Mouse (Mus musculus): ENCODE results near the gene Il11ra1. TPM values are rescaled to one million over a fixed set of nuclear protein-coding genes. Genes with fewer than 3 reads are reported as not detected.
"Not testable (repeated sequence)": the region's sequence is repeated elsewhere in the genome, so short reads cannot be mapped to it uniquely, and the experiment has no call there.

Gene Il11ra1
- polyA plus RNA-seq, 1 experiment from 2014 or later, result 129 TPM

GRCm38 (mm10) chr4:41688562-41688961 is 11.2 kb upstream of the Il11ra1 start:
- H3K9me3 ChIP-seq (ENCODE audit: low read depth, low read length); ATAC-seq (ENCODE audit: insufficient read depth); H3K4me1 ChIP-seq (ENCODE audit: insufficient read depth); DNase-seq; H3K27me3 ChIP-seq (ENCODE audit: insufficient read depth, low read length); H3K36me3 ChIP-seq (ENCODE audit: insufficient read depth); H3K9ac ChIP-seq; H3K4me3 ChIP-seq (ENCODE audit: low read depth, low read length); H3K4me2 ChIP-seq: not testable (repeated sequence)
- H3K27ac ChIP-seq (ENCODE audit: low read depth), result peak overlapping the region; percentile 36; the same call in 1 of the 2 replicates
- WGBS, result 44% methylated on average over 1 of the region's 1 CpGs

- WGBS, result no CpG with 5 or more reads among the region's 4 CpGs
- H3K4me3 ChIP-seq (ENCODE audit: low read depth, low read length); H3K36me3 ChIP-seq (ENCODE audit: insufficient read depth); H3K9me3 ChIP-seq (ENCODE audit: low read depth, low read length); H3K27ac ChIP-seq (ENCODE audit: low read depth); H3K4me2 ChIP-seq; DNase-seq; H3K4me1 ChIP-seq (ENCODE audit: insufficient read depth); H3K27me3 ChIP-seq (ENCODE audit: insufficient read depth, low read length); H3K9ac ChIP-seq: not testable (repeated sequence)
- ATAC-seq (ENCODE audit: insufficient read depth), result peak; percentile 33; the same call in 1 of the 2 replicates
Observed at GRCm38 (mm10) chr4:41690014-41690413, 9.8 kb upstream of the Il11ra1 start.

GRCm38 (mm10) chr4:41693511-41693910 is 6.3 kb upstream of the Il11ra1 start:
- 0 out of 2 replicates have a peak overlapping the region, but pooled peaks have one; percentile 18 for H3K4me2 ChIP-seq
- DNase-seq, result not testable (repeated sequence)
- 21% methylated on average over 4 of the region's 4 CpGs for WGBS

GRCm38 (mm10) chr4:41695800-41696199 is 4.0 kb upstream of the Il11ra1 start:
- not testable (repeated sequence) for DNase-seq; H3K9ac ChIP-seq; H3K27ac ChIP-seq (ENCODE audit: low read depth); ATAC-seq (ENCODE audit: insufficient read depth); H3K36me3 ChIP-seq (ENCODE audit: insufficient read depth); H3K9me3 ChIP-seq (ENCODE audit: low read depth, low read length); H3K27me3 ChIP-seq (ENCODE audit: insufficient read depth, low read length); H3K4me1 ChIP-seq (ENCODE audit: insufficient read depth)
- H3K4me2 ChIP-seq, result peak overlapping the region; percentile 45
- WGBS, result 2% methylated on average over 18 of the region's 38 CpGs
- peak overlapping the region; percentile 18; the same call in 1 of the 2 replicates for H3K4me3 ChIP-seq (ENCODE audit: low read depth, low read length)

More at GRCm38 (mm10) chr4:41693511-41693910, 6.3 kb upstream of the Il11ra1 start:
- not testable (repeated sequence) for H3K9me3 ChIP-seq (ENCODE audit: low read depth, low read length); H3K4me3 ChIP-seq (ENCODE audit: low read depth, low read length); H3K36me3 ChIP-seq (ENCODE audit: insufficient read depth); ATAC-seq (ENCODE audit: insufficient read depth); H3K4me1 ChIP-seq (ENCODE audit: insufficient read depth); H3K9ac ChIP-seq; H3K27me3 ChIP-seq (ENCODE audit: insufficient read depth, low read length); H3K27ac ChIP-seq (ENCODE audit: low read depth)

GRCm38 (mm10) chr4:41696452-41696851 is 3.3 kb upstream of the Il11ra1 start:
- H3K9me3 ChIP-seq (ENCODE audit: low read depth, low read length); H3K4me1 ChIP-seq (ENCODE audit: insufficient read depth); H3K36me3 ChIP-seq (ENCODE audit: insufficient read depth); H3K4me3 ChIP-seq (ENCODE audit: low read depth, low read length); ATAC-seq (ENCODE audit: insufficient read depth); H3K27me3 ChIP-seq (ENCODE audit: insufficient read depth, low read length); H3K27ac ChIP-seq (ENCODE audit: low read depth); H3K9ac ChIP-seq; DNase-seq; H3K4me2 ChIP-seq: not testable (repeated sequence)
- 10% methylated on average over 12 of the region's 15 CpGs for WGBS

GRCm38 (mm10) chr4:41696930-41697841 is 2.6 kb upstream of the Il11ra1 start, which contains the start of gene Cntfr:
Gene Cntfr (minus strand): TSS chr4:41697089.
- not testable (repeated sequence) for H3K9me3 ChIP-seq (ENCODE audit: low read depth, low read length); H3K4me3 ChIP-seq (ENCODE audit: low read depth, low read length); H3K4me2 ChIP-seq; H3K9ac ChIP-seq; H3K27me3 ChIP-seq (ENCODE audit: insufficient read depth, low read length); H3K4me1 ChIP-seq (ENCODE audit: insufficient read depth); H3K36me3 ChIP-seq (ENCODE audit: insufficient read depth); H3K27ac ChIP-seq (ENCODE audit: low read depth); ATAC-seq (ENCODE audit: insufficient read depth)
- 15% methylated on average over 31 of the region's 40 CpGs for WGBS
- TF ChIP-seq CTCF (IDR thresholded peaks at IDR 0.05; ENCODE audit: low read depth), result peak; percentile 81
- peak; percentile 84 for DNase-seq

GRCm38 (mm10) chr4:41698421-41699016 is 1.3 kb upstream of the Il11ra1 start:
- ATAC-seq (ENCODE audit: insufficient read depth); H3K36me3 ChIP-seq (ENCODE audit: insufficient read depth); H3K4me3 ChIP-seq (ENCODE audit: low read depth, low read length); H3K9ac ChIP-seq; DNase-seq; H3K4me1 ChIP-seq (ENCODE audit: insufficient read depth); H3K27ac ChIP-seq (ENCODE audit: low read depth); H3K27me3 ChIP-seq (ENCODE audit: insufficient read depth, low read length); H3K9me3 ChIP-seq (ENCODE audit: low read depth, low read length): not testable (repeated sequence)
- 7% methylated on average over 20 of the region's 32 CpGs for WGBS
- peak overlapping the region; percentile 18; the same call in 1 of the 2 replicates for H3K4me2 ChIP-seq

- not testable (repeated sequence) for H3K27me3 ChIP-seq (ENCODE audit: insufficient read depth, low read length); H3K4me3 ChIP-seq (ENCODE audit: low read depth, low read length); H3K9me3 ChIP-seq (ENCODE audit: low read depth, low read length); H3K27ac ChIP-seq (ENCODE audit: low read depth); DNase-seq; H3K4me2 ChIP-seq; H3K36me3 ChIP-seq (ENCODE audit: insufficient read depth); ATAC-seq (ENCODE audit: insufficient read depth); H3K4me1 ChIP-seq (ENCODE audit: insufficient read depth); H3K9ac ChIP-seq
- WGBS, result 100% methylated on average over 1 of the region's 8 CpGs
Observed at GRCm38 (mm10) chr4:41700224-41700623, 435 bp downstream of the Il11ra1 start.

- not testable (repeated sequence) for H3K4me2 ChIP-seq; H3K9me3 ChIP-seq (ENCODE audit: low read depth, low read length); H3K4me1 ChIP-seq (ENCODE audit: insufficient read depth); H3K9ac ChIP-seq; DNase-seq; H3K27me3 ChIP-seq (ENCODE audit: insufficient read depth, low read length); H3K27ac ChIP-seq (ENCODE audit: low read depth); ATAC-seq (ENCODE audit: insufficient read depth); H3K36me3 ChIP-seq (ENCODE audit: insufficient read depth); H3K4me3 ChIP-seq (ENCODE audit: low read depth, low read length)
- 62% methylated on average over 2 of the region's 2 CpGs for WGBS
Observed at GRCm38 (mm10) chr4:41702226-41702625, 2.4 kb downstream of the Il11ra1 start.
